Mouse (Mus musculus) olfactory bulb, adult 2 months (tissue): Measurements from ENCODE around the gene Olfr1499. TPM values are rescaled to one million over a fixed set of nuclear protein-coding genes. Genes with fewer than 3 reads are reported as not detected.
"Not testable (repeated sequence)": the region's sequence is repeated elsewhere in the genome, so short reads cannot be mapped to it uniquely, and the experiment has no call there.

Experiments used
- H3K27ac ChIP-seq: fragments of 200-500 bp; 2 replicates; pipeline ENCODE4 v1.5.1; 2012; ENCODE audit warnings: low read depth, low read length; ENCODE audit not compliant: insufficient read depth
- H3K4me1 ChIP-seq: fragments of 200-500 bp; 2 replicates; pipeline ENCODE4 v1.6.1; 2012; ENCODE audit warnings: low read length; ENCODE audit not compliant: control insufficient read depth, insufficient read depth
- H3K4me3 ChIP-seq: fragments of 200-500 bp; 2 replicates; pipeline ENCODE4 v1.5.1; 2012; ENCODE audit warnings: mild to moderate bottlenecking, low read depth, low read length, moderate library complexity; ENCODE audit not compliant: insufficient read depth
- CTCF ChIP-seq: fragments of 200-500 bp; IDR thresholded peaks from 2 replicates; pipeline ENCODE4 v1.5.1; 2012; ENCODE audit warnings: low read depth, mild to moderate bottlenecking, low read length, moderate library complexity; ENCODE audit not compliant: insufficient read depth
- POLR2A ChIP-seq: fragments of 200-500 bp; IDR thresholded peaks from 2 replicates; pipeline ENCODE4 v1.6.1; 2012; ENCODE audit warnings: mild to moderate bottlenecking, low read depth, low read length, moderate library complexity; ENCODE audit not compliant: insufficient read depth
- WGBS: fragments of 180-500 bp; shearing (Covaris S2); methylation state at CpG from one replicate; pipeline ENCODE4 v1.1.7; 2018; 5-methylcytosine and 5-hydroxymethylcytosine counted together
- polyA plus RNA-seq: library from polyadenylated mRNA; stranded (reverse); fragments of >200 nt; gene quantifications from 2 replicates; pipeline ENCODE4 v1.2.4, GENCODE M21; 2012; ENCODE audit warnings: low replicate concordance; ENCODE audit not compliant: missing spikeins, insufficient read depth, insufficient read length

Gene Olfr1499
- polyA plus RNA-seq = not detected in 2 replicates

GRCm38 (mm10) chr19:13819347-13819746 lies at the start of gene Olfr1499:
Gene Olfr1499 (minus strand): TSS chr19:13819447.
- TF ChIP-seq POLR2A = no peak
- no peak for TF ChIP-seq CTCF
- Histone ChIP-seq H3K4me1 (no peaks in the 10 kb centered on the region), H3K4me3 (no peak within 1 kb of the TSS), H3K27ac (no peak within 1 kb of the TSS)

DNA sequence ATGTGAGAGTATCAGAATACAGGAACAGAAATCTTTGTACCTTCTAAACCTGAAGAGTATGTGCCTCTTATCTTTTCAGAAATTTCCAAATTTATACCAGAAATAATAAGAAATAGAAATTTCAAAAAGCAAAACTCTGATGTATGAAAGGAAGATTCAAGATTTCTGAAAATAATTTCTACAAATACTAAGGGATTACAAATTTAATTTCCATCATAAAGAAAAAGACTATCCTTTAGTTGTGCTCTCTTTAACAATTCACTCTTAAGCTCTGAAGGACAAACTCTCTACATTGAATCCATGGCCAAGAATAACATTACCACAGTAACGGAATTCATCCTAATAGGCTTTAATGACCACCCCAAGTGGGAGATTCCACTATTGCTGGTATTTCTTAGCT lies 42.2 kb upstream of the Olfr1499 start, which contains the start of gene Olfr1502:
TSS of gene Olfr1502 (plus strand) at position 301 of the 400 bp plus-strand sequence.
- Histone ChIP-seq H3K4me1 (no peaks in the 10 kb centered on the region), H3K4me3 (no peak within 1 kb of the TSS), H3K27ac (no peak within 1 kb of the TSS)
- no peak for TF ChIP-seq POLR2A
- TF ChIP-seq CTCF = no peak
- 87% methylated on average over 1 of the region's 1 CpGs for WGBS

DNA sequence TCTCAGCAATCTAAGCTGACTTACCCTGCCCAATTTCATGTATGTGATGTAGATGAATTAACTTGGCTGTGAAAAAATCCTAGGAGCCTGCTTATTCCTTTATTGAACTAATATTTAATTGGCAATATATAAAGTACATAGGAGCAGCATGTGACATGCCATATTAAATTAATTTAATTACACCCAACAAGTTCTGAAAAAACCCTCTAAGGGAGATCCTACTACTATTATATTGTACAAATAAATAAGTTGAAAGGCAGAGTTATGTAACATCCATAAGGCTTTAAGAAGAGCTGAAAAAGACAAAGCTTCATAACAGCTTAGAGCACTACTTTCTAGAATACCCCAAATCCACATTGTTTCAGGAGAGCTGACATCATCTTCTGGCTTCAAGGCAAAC lies 31.3 kb upstream of the Olfr1499 start, which contains the start of gene Olfr1501:
TSS of gene Olfr1501 (minus strand) at position 101 of the 400 bp plus-strand sequence.
- not testable (repeated sequence) for H3K4me1 ChIP-seq, H3K4me3 ChIP-seq, H3K27ac ChIP-seq

DNA sequence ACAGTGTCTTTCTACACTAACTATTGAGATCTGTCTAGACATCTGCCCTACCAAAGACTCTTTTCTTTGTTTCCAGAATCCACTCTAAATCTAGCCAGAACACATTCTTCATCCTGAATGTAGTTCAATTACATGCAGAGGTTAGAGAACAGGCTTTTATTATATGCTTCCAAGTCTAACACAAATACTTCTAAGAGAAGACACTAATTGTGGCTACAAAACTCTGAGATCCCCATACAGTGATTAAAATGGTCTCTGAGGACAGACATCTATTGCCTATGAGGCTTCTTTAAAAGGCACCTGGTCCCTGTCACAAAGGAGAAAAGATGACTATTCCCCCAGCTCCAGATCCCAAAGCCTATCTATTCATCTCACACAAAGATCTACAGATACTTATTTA lies 11.1 kb upstream of the Olfr1499 start, which contains the start of gene Olfr1500:
TSS of gene Olfr1500 (minus strand) at position 101 of the 400 bp plus-strand sequence.
- no peak within 1 kb of the TSS for H3K4me3 ChIP-seq
- H3K27ac ChIP-seq = no peak within 1 kb of the TSS
- no peaks in the 10 kb centered on the region for H3K4me1 ChIP-seq
- TF ChIP-seq CTCF (no peak), POLR2A (no peak)

GRCm38 (mm10) chr19:13828447-13828846 lies 9.2 kb upstream of the Olfr1499 start:
- no peak for TF ChIP-seq POLR2A
- TF ChIP-seq CTCF = no peak
- WGBS = 64% methylated on average over 3 of the region's 3 CpGs
- Histone ChIP-seq H3K27ac (no peak overlapping the region), H3K4me3 (no peak overlapping the region), H3K4me1 (no peaks in the 10 kb centered on the region)

- Histone ChIP-seq H3K27ac (no peak overlapping the region), H3K4me1 (no peaks in the 10 kb centered on the region), H3K4me3 (no peak overlapping the region)
- WGBS = 76% methylated on average over 5 of the region's 5 CpGs
- TF ChIP-seq CTCF = no peak
- TF ChIP-seq POLR2A = no peak
These were observed 1.6 kb upstream of the Olfr1499 start for GRCm38 (mm10) chr19:13820847-13821246.

DNA sequence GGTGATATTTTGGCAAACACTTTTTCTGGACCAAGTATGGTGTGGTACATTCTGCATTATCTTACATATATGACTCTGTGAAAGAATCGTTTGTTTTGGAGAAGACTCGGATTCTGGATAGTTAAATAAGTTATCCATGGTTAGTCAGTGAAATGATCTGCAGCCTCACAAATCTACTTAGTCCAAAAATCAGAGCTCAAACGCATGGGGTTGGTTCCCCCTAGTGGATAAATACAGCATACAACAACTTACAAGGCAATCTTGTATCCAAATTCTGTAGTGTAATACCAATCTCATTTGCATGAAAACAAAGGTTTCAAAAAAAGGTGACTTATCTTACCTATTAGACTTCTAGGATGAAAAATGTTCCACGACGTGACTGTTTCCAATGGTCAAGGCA lies 420 bp downstream of the Olfr1499 start:
- WGBS = 32% methylated on average over 5 of the region's 5 CpGs
- Histone ChIP-seq H3K4me1 (no peaks in the 10 kb centered on the region), H3K27ac (no peak overlapping the region), H3K4me3 (no peak overlapping the region)
- TF ChIP-seq CTCF (no peak), POLR2A (no peak)

GRCm38 (mm10) chr19:13812823-13813222 lies 6.4 kb downstream of the Olfr1499 start:
- Histone ChIP-seq H3K27ac (no peak overlapping the region), H3K4me1 (no peaks in the 10 kb centered on the region), H3K4me3 (no peak overlapping the region)
- TF ChIP-seq POLR2A (no peak), CTCF (no peak)
- WGBS = 62% methylated on average over 2 of the region's 2 CpGs

DNA sequence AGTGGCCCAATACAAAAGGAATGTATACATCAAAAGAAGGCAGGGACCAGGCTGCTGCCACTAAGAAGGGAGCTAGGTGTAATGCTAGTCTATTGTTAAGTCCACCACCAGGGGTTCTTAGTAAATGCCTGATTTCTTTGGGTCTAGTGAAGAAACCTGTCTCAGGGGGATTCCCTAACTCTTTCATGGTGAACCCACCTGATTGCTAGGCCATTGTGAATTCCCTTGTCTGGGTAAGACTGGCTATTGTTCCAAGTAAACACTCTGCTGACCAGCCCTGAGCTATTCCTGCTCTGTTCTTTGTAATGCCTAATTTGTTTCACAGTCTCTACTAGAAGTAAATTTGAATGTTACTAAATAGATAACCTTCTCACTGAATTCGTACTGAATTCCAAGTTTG lies 13.8 kb downstream of the Olfr1499 start:
- 54% methylated on average over 1 of the region's 1 CpGs for WGBS
- not testable (repeated sequence) for H3K4me1 ChIP-seq, H3K4me3 ChIP-seq, H3K27ac ChIP-seq

DNA sequence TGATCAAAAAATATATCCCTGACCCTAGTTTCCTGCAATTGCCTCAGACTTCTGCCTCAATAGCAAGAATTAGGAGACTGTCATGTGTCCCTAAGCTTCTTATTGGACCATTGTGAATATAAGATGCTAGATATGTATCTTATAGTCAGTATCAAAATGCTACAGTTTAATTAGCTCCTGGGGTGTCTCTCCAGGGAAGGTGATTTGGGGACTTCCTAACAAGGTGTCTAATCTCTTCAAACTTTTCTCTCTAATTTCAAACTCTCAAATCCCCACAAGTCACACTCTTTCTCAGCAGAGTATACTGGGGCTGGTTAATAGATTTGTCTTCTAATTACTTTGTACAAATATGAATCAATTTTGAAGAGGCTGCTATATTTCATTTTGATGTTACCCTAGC lies 21.1 kb downstream of the Olfr1499 start, which contains the start of gene Olfr1497:
TSS of gene Olfr1497 (minus strand) at position 101 of the 400 bp plus-strand sequence.
- H3K4me1 ChIP-seq = no peaks in the 10 kb centered on the region
- TF ChIP-seq POLR2A = no peak
- TF ChIP-seq CTCF = no peak
- no peak within 1 kb of the TSS for H3K4me3 ChIP-seq
- H3K27ac ChIP-seq = no peak within 1 kb of the TSS
